Mouse (Mus musculus) heart, embryonic 14.5 days (tissue): ENCODE results near the gene Prkch. TPM values are rescaled to one million over a fixed set of nuclear protein-coding genes. Genes with fewer than 3 reads are reported as not detected.

Source experiments
- ATAC-seq: fragments of 200-750 bp; cut with Nextera tagmentation; 2 replicates; pipeline ENCODE4 v1.8.0; 2017; ENCODE audit warnings: low read depth, moderate TSS enrichment; ENCODE audit not compliant: insufficient number of reproducible peaks, insufficient read depth, low FRiP score
- H3K27ac ChIP-seq, 2 experiments: fragments of 200-500 bp in 1 of 2; fragments of 300-500 bp in 1 of 2; sonication (generic) in 1 of 2; replicated peaks in 1 of 2; 2 replicates each; pipeline ENCODE4 v1.5.1; 2012 to 2014; ENCODE audit warnings: low read depth in 2 of 2, low read length in 2 of 2, control low read depth in 1 of 2, mild to moderate bottlenecking in 1 of 2, mixed read lengths in 1 of 2; ENCODE audit not compliant: control insufficient read depth in 1 of 2, insufficient read depth in 1 of 2
- H3K27me3 ChIP-seq: fragments of 300-500 bp; sonication (generic); 2 replicates; pipeline ENCODE4 v1.6.1; 2014; ENCODE audit warnings: mild to moderate bottlenecking, low read length, control low read depth; ENCODE audit not compliant: control insufficient read depth, insufficient read depth
- H3K36me3 ChIP-seq: fragments of 300-500 bp; sonication (generic); 2 replicates; pipeline ENCODE4 v1.6.1; 2014; ENCODE audit warnings: mild to moderate bottlenecking, control low read depth, low read length, mixed read lengths; ENCODE audit not compliant: control insufficient read depth, insufficient read depth
- H3K4me1 ChIP-seq, 2 experiments: fragments of 200-500 bp in 1 of 2; fragments of 300-500 bp in 1 of 2; sonication (generic) in 1 of 2; 2 replicates each; pipeline ENCODE4 v1.6.1; 2012 to 2014; ENCODE audit warnings: low read length in 2 of 2, control low read depth in 1 of 2, mixed read lengths in 1 of 2; ENCODE audit not compliant: control insufficient read depth in 2 of 2, insufficient read depth in 2 of 2
- H3K4me2 ChIP-seq: fragments of 300-500 bp; sonication (generic); 2 replicates; pipeline ENCODE4 v1.6.1; 2014; ENCODE audit warnings: mild to moderate bottlenecking, low read length
- H3K4me3 ChIP-seq, 2 experiments: fragments of 200-500 bp in 1 of 2; fragments of 300-500 bp in 1 of 2; sonication (generic) in 1 of 2; 2 replicates each; pipeline ENCODE4 v1.5.1; 2012 to 2014; ENCODE audit warnings: low read length in 2 of 2, mild to moderate bottlenecking in 2 of 2, control low read depth in 1 of 2, low read depth in 1 of 2, moderate library complexity in 1 of 2; ENCODE audit not compliant: control insufficient read depth in 1 of 2, insufficient read depth in 1 of 2
- H3K9ac ChIP-seq: fragments of 300-500 bp; sonication (generic); 2 replicates; pipeline ENCODE4 v1.6.1; 2014; ENCODE audit warnings: mild to moderate bottlenecking, low read length
- H3K9me3 ChIP-seq: fragments of 300-500 bp; sonication (generic); 2 replicates; pipeline ENCODE4 v1.6.1; 2016; ENCODE audit warnings: low read length, control low read depth; ENCODE audit not compliant: control insufficient read depth
- WGBS: fragments of 180-500 bp; shearing (Covaris S2); extraction: QIAGEN DNeasy Blood & Tissue Kit; methylation state at CpG from one replicate; pipeline ENCODE4 v1.1.7; 2014; 5-methylcytosine and 5-hydroxymethylcytosine counted together
- polyA plus RNA-seq: library from polyadenylated mRNA; unstranded; fragments of >200 nt; fragmentation: Nextera tagmentation; extraction: Ambion mirVana; gene quantifications from 2 replicates; pipeline ENCODE4 v1.2.1, GENCODE M21; 2014

Gene Prkch
- polyA plus RNA-seq, 1 experiment from 2014 or later, result 16.5 TPM

DNA sequence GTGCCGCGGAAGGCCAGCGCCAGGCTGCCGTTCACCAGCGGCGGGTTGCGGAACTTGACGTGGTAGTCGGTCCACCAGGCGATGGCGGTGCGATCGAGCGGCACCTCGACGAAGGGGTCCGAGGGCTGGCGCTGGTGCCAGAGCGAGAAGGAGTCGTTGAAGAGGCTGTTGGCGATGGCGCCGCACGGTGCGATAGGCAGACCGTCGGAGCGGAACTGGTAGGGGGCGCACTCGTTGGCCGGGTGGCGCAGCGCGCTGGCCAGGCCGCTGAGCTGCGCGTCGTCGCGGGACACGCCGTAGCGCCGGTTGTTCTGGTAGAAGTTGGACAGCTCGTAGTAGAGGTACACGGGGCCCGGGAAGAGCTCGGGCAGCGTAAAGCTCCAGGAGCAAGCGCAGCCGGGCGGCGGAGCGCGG, 38.9 kb upstream of the Prkch start:
- H3K9me3 ChIP-seq, result no peaks in the 10 kb centered on the region
- H3K27me3 ChIP-seq, result peaks cover 92% of the 10 kb centered on the region
- peak; percentile 31; the same call in 1 of the 2 replicates for ATAC-seq
- peak overlapping the region; percentile 68 for H3K9ac ChIP-seq
- no peaks in the 10 kb centered on the region for H3K36me3 ChIP-seq
- H3K4me3 ChIP-seq, result peak overlapping the region; percentile 39 to 53
- WGBS, result under 1% methylated on average over 52 of the region's 55 CpGs
- no peak overlapping the region for H3K27ac ChIP-seq
- peak overlapping the region; percentile 84 for H3K4me2 ChIP-seq
- peaks cover 2 to 12% of the 10 kb centered on the region in 2 experiments; a peak in 2 of 4 replicates for H3K4me1 ChIP-seq

DNA sequence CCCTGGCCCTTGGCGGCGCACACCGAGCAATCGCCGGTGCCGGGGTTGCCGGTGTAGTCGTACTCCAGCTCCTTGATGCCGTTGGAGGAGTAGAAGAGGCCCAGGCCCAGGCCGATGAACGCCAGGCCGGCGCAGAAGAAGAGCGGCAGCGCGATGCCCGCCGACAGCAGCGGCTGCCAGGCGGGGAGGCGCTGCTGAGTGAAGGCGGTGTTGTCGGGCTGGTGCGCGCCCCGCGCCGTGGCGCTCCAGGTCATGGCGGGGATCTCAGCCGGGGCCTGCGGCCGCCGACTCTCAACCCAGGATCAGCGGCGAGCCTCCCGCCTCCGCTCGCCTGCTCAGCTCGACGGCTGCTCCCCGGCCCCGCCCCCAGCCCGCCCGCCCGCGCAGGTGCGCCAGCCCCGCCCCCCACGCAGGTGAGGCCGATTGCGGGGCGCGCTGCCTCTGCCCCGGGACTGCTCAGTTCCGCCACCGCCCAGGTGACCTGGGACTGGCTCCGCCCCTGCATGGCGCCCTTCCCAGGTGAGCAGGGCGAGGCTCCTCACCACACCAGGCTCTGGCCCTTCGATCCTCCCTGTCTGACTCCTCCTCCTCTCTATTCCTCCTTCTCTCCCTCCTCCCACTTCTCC, 38.4 kb upstream of the Prkch start, which contains the start of gene Tmem30b:
TSS of gene Tmem30b (minus strand) at position 307 of the 626 bp plus-strand sequence.
- WGBS, result 3% methylated on average over 37 of the region's 61 CpGs
- H3K27ac ChIP-seq, result no peak within 1 kb of the TSS
- peak within 1 kb of the TSS; percentile 68 for H3K9ac ChIP-seq
- H3K27me3 ChIP-seq, result peaks cover 92% of the 10 kb centered on the region
- no peaks in the 10 kb centered on the region for H3K9me3 ChIP-seq
- ATAC-seq, result no peak
- H3K4me1 ChIP-seq, result peaks cover 2 to 12% of the 10 kb centered on the region in 2 experiments; a peak in 2 of 4 replicates
- H3K4me3 ChIP-seq, result peak within 1 kb of the TSS; percentile 39 to 53
- H3K4me2 ChIP-seq, result peak within 1 kb of the TSS; percentile 84
- no peaks in the 10 kb centered on the region for H3K36me3 ChIP-seq

DNA sequence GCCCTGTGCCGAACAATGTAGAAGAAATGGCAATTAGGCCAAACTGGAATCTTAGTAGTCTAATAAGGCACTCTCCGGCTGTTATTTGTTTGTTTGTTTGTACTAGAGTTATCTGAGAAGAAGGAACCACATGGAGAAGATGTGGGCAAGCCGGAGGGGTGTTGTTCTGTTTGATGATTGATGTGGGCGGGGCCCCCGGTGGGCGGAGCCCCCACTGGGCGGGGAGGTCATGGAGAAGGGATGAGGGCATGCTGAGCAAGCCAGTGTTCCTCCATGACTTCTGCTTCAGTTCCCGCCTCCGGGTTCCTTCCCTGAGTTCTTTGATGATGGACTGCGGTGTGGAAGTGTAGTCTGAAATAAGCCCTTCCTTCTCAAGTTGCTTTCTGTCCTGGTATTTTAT, 37.0 kb upstream of the Prkch start:
- peaks cover 78% of the 10 kb centered on the region for H3K27me3 ChIP-seq
- no peak overlapping the region for H3K4me3 ChIP-seq
- H3K9me3 ChIP-seq, result no peaks in the 10 kb centered on the region
- WGBS, result 33% methylated on average over 10 of the region's 10 CpGs
- ATAC-seq, result no peak
- H3K4me1 ChIP-seq, result peaks cover 2 to 12% of the 10 kb centered on the region in 2 experiments; a peak in 2 of 4 replicates
- H3K36me3 ChIP-seq, result no peaks in the 10 kb centered on the region
- no peak overlapping the region for H3K9ac ChIP-seq
- H3K27ac ChIP-seq, result no peak overlapping the region
- H3K4me2 ChIP-seq, result no peak overlapping the region

DNA sequence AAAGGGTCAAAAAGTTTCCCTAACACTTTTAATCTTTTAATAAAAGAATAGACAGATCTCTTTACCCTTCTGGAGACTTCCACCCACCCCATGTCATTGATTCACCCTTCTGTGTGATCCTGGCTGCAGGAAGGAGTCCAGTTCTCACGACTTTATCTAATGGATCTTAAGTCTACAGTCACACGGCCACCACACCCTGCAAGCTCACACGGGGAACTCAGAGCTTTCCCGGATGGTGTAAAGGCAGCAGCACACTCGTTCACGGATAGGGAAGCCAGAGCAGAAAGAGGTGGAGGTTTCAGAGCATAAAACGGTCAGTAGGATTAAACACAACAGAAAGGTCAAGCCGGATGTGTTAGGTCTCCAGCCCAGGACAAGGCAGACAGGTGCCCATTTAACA, 36.3 kb upstream of the Prkch start:
- Histone ChIP-seq H3K9me3 (no peaks in the 10 kb centered on the region), H3K27ac (no peak overlapping the region), H3K27me3 (peaks cover 72% of the 10 kb centered on the region), H3K4me1 (peaks cover 2 to 12% of the 10 kb centered on the region in 2 experiments; a peak in 2 of 4 replicates), H3K4me3 (no peak overlapping the region), H3K4me2 (no peak overlapping the region), H3K9ac (no peak overlapping the region), H3K36me3 (no peaks in the 10 kb centered on the region)
- 59% methylated on average over 8 of the region's 8 CpGs for WGBS
- ATAC-seq, result no peak

DNA sequence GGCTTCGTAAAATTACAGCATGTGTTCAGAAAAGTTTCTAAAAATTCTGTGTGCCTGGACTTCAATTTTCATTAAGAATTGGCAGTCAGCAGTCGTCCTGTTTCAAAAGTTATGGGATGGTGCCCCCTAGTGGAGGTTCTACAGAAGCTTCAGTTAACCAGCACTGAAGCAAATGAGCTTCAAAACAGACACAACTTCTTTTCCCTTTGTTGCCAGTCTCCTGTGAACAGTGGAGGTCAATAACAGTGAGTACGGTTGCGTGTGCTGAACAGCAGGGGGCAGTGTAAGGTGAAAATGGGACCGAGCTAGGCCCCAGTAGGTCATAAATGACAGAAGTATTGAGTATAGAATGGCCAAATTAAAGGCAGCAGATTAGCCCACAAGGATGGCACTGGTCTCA, 30.4 kb upstream of the Prkch start:
- ATAC-seq, result 0 out of 2 replicates have a peak, but pooled peaks have one; percentile 43
- no peaks in the 10 kb centered on the region for H3K4me1 ChIP-seq
- no peak overlapping the region for H3K9ac ChIP-seq
- no peak overlapping the region for H3K4me2 ChIP-seq
- no peak overlapping the region for H3K4me3 ChIP-seq
- H3K9me3 ChIP-seq, result no peaks in the 10 kb centered on the region
- H3K27ac ChIP-seq, result no peak overlapping the region
- H3K27me3 ChIP-seq, result peaks cover 13% of the 10 kb centered on the region
- H3K36me3 ChIP-seq, result no peaks in the 10 kb centered on the region
- WGBS, result 4% methylated on average over 5 of the region's 5 CpGs

DNA sequence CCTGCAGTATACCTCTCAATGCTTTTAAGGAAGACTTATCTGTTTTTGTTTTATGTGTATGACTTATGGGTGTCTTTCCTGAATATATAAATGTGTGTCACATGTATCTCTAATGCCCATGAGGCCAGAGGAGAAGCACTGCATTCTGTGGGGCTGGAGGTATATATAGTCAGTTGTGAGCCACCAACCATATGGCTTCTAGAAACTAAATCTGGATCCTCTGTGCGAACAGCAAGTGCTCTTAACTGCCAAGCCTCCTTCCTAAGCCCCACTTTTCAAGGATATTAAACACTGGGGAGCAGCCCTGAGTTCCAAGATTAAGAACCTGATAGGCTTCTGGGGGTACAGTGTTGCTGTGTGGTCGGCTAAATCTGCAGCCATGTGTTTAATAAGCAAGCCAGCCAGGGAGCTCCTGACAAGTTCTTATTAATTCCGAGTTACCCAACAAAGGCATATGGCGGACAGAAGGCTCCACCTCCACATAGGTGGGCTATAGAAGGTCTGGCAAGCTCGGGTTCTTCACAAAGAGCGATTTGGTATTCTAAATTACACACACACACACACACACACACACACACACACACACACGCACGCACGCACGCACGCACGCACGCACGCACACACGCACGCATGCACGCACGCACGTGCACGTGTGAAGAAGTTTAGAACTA, 25.9 kb upstream of the Prkch start:
- H3K4me1 ChIP-seq, result no peaks in the 10 kb centered on the region
- ATAC-seq, result no peak
- H3K4me2 ChIP-seq, result no peak overlapping the region
- H3K9me3 ChIP-seq, result no peaks in the 10 kb centered on the region
- no peaks in the 10 kb centered on the region for H3K36me3 ChIP-seq
- no peak overlapping the region for H3K27ac ChIP-seq
- no peak overlapping the region for H3K4me3 ChIP-seq
- 80% methylated on average over 20 of the region's 20 CpGs for WGBS
- no peaks in the 10 kb centered on the region for H3K27me3 ChIP-seq
- H3K9ac ChIP-seq, result no peak overlapping the region

DNA sequence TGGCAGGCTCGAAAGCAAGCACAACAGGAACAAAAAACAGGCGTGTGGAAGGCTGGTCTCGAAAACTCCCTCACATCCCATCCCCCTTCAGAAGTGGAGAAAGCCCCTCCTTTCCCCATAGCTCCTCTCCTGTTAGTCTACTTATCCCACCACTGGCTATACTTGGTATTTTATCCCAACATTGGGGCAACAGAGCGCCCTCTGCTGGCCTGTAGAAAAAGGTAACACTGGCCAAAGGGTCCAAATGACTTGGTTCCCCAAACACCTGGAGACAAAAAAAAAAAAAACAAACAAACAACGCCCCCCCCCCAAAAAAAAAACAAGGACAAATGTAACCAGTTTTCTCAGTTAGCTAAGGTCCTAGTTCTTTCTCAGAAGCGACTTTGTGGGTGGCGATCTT, 24.5 kb upstream of the Prkch start:
- H3K9me3 ChIP-seq, result no peaks in the 10 kb centered on the region
- no peak overlapping the region for H3K4me2 ChIP-seq
- ATAC-seq, result no peak
- no peaks in the 10 kb centered on the region for H3K36me3 ChIP-seq
- no peaks in the 10 kb centered on the region for H3K27me3 ChIP-seq
- H3K9ac ChIP-seq, result no peak overlapping the region
- no peak overlapping the region for H3K27ac ChIP-seq
- no peak overlapping the region for H3K4me3 ChIP-seq
- 50% methylated on average over 7 of the region's 7 CpGs for WGBS
- no peaks in the 10 kb centered on the region for H3K4me1 ChIP-seq
